Mouse (Mus musculus) telencephalon, adult 2 months (tissue): ENCODE results near the gene Tulp1.

Experiments
- DNase-seq: peaks from one replicate; pipeline ENCODE4 v3.0.0-alpha.2; 2011; ENCODE audit warnings: low read depth, low spot score

Gene Tulp1

DNA sequence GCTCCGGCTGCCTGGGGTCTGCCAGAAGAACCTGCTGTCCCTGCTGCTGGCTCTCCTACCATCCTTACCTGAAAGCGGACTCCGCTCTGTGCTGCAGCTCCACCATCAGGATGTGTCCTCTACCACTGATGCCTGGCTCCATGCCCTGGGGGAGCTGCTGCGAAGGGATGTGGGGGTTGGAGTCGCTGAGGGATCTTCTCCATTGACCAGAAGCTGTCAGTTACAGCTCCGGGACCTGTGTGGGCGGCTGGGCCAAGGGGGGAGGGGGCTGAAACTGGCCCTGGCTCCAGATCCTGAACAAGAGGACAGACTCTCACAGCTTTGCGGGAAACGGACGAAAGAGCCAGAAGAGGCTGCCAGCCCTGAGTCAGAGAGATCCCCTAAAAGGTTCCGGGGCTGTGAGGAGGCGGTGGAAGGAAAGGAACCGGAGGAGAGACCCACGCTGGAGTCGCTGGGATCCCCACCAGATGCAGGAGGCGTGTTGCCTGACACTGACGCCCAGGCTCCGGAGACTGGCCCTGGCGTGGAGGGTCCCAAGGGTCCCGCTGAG, 49.3 kb downstream of the Tulp1 start:
- no peak for DNase-seq

DNA sequence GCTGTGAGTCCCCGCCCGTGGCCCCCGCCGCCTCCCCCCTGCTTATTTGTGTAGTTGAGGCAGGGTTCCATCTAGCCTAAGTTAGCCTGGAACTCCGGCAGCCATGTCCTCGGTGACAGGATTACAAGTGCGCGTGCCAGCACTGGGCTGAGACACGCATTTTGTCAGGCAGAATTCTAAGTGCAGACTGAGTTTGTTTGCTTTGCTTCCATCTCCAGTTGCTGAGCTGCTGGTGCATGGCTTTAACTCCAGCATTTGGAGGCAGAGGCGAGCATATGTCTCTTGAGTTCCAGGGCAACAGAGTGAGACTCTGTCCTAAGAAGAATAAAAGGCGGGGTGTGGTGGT, 51.2 kb downstream of the Tulp1 start:
- peak; percentile 23 for DNase-seq

- peak; percentile 99 for DNase-seq
These were observed 51.7 kb downstream of the Tulp1 start, which contains the start of gene Fance for GRCm38 (mm10) chr17:28313212-28313879. Gene Fance (plus strand): TSS chr17:28313519.

DNA sequence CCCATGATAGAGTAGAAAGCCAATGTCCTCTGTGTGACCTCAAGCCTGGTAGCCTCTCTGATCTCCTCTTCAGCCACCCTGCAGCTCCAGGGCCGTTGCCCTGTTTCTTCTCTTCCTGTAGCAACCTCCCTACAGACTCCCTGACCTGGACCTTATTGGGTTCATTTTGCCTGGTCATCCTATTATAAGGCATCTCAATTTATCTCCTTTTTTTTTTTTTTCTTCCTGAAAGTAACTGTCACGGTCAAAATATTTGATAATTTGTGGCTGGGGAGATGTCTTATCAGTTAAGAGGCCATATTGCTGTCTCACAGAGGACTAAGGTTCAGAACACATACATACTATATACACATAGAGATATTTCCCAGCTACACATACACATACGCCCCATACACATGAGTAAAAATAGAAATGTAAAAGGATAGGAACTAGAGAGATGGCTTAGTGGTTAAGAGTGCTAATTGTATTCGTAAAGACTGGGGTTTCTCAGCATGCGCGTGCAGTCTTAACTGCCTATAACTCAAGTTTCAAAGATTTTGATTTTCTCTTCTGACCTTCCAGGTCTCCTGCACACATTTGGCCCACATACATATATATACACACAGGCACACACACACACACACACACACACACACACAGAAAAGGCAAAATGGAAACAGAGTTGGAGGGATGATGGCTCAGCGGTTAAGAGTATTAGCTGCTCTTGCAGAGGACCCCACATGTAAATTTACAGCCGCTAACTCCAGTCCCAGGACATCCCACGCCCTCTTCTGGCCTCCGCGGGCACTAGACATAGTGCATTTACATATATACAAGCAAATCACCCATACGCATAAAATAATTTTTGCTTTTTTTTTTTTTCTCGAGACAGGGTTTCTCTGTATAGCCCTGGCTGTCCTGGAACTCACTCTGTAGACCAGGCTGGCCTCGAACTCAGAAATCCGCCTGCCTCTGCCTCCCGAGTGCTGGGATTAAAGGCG, 52.5 kb downstream of the Tulp1 start:
- DNase-seq: no peak

DNA sequence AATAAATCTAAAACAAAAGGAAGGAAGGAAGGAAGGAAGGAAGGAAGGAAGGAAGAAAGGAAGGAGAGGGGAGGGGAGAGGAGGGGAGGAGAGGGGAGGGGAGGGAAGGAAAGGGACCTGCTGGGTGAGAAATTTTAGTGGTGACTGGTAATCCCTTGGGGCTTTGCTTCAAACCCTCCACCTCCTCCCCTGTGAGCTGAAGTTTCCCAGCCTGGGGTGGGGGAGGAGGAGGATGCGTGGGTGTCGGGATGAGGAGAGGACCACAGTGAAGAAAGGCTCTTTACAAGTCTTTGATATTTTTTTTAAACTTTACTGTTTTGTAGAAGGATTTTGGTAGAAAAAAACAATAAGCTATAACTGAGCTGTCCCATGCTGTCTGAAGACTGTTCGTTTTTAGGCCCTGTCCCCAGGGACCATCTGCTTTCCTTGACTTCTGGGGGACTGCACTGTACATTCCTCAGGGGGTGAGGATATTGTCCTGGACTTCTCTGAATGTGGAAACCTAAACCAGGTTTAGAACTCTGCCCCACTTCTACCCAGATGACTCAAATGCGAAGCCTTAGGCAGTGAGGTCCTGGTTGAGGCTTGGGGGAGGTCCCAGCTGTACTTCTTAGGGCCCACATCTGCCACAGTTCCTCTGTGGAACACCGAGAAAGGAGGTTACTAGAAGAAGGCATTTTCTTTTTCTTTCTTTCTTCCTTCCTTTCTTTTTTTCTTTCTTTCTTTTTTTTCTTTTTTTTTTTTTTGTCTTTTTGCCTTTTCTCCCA, 53.5 kb downstream of the Tulp1 start:
- no peak for DNase-seq

DNA sequence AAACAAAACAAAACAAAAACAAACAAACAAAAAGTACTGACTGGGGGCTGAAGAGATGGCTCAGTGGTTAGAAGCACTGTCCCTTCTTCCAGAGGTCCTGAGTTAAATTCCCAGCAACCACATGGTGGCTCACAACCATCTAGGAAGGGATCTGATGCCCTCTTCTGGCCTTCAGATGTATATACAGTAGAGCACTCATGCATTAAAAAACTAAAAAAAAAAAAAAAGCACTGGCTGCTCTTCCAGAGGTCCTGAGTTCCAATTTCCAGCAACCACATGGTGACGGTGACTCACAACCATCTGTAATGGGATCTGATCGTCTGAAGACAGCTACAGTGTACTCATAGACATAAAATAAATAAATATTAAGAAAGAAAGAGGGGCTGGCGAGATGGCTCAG, 54.2 kb downstream of the Tulp1 start:
- no peak for DNase-seq

DNA sequence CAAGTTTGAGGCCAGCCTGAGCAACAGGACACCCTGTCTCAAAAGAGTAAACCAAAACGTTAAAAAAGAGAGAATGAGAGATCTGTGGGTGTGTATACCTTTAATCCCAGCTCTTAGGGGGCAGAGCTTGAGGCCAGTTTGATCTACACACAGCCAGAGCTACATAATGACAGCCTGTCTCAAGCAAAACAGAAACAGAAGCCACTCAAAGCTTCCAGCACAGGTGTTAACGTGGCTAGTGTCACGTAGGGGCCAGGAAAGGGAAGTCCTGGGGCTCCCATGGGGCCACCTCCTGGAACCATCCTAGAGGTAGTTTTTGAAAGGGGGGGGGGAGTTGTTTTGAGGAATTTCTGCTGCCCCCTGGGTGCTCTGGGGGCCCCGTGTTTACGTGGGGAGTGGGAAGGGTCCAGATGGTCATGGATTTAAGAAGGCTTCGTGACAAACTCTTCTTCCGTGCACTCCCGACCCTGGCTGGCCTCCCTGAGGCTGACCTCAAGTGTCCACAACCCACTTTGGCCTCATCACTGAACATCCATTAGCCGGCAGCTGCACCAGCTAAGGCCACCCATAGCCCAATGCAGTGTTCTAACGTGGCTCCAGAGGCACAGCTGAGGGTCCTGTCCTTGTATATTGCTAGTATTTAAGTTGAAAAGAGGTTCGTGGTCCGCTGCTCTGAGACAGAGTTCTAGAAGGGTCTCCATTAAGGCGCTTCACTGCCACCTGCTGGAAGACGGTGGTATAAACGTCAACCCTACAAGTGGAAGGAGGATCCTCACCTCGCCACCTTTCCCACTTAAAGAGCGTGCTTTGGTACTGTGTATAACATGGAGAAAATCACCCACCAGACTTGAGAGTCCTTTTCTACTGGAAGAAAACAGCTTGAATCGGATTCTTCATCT, 56.5 kb downstream of the Tulp1 start:
- DNase-seq: peak; percentile 50

- DNase-seq: no peak
These were observed 59.9 kb downstream of the Tulp1 start for GRCm38 (mm10) chr17:28305172-28305571.
